9 mouse cellular contexts compared by ENCODE assay signal in genomic region chr7:18991660-18992293, GRCm38 (mm10). TPM values are rescaled to one million over a fixed set of nuclear protein-coding genes. Genes with fewer than 3 reads are reported as not detected.
DNase-seq lines count a peak whose midpoint lies in the region; ATAC-seq and TF ChIP-seq lines count a peak whose summit lies in the region.
"Had no signal": no experiment of that assay in that cellular context is flagged by ENCODE, and none has a peak within 500 bp of the region (broad histone marks: within the 10 kb centered on the region; RNA-seq: fewer than 3 reads in every experiment).

No protein-coding gene starts in this region.

- no peak for TF ChIP-seq CTCF in stomach, postnatal 0 days (IDR thresholded peaks at IDR 0.05; ENCODE audit: low read depth)

- ATAC-seq in kidney, embryonic 14.5 days (ENCODE audit: low FRiP score, low TSS enrichment): peak; percentile 1; the same call in 1 of the 2 replicates
- ATAC-seq in liver, embryonic 16.5 days (ENCODE audit: low read depth): no peak
- ATAC-seq in stomach, postnatal 0 days (ENCODE audit: low FRiP score, low TSS enrichment): no peak

- no peaks in the 10 kb centered on the region for H3K9me3 ChIP-seq in kidney, embryonic 14.5 days (ENCODE audit: control insufficient read depth, low read length)
- H3K9me3 ChIP-seq in ES-E14 (ENCODE audit: control insufficient read depth, insufficient read depth, low read depth, low read length): no peaks in the 10 kb centered on the region
- H3K9me3 ChIP-seq in liver, embryonic 16.5 days (replicated peaks; ENCODE audit: control insufficient read depth, low read length): no peaks in the 10 kb centered on the region
- no peaks in the 10 kb centered on the region for H3K9me3 ChIP-seq in stomach, postnatal 0 days (ENCODE audit: control insufficient read depth, low read length)

- peaks cover 9% of the 10 kb centered on the region; the same call in 1 of the 2 replicates for H3K4me1 ChIP-seq in kidney, embryonic 14.5 days (ENCODE audit: control insufficient read depth, insufficient read depth, low read length)
- peaks cover 0 to 3% of the 10 kb centered on the region in 2 experiments; a peak in 1 of 4 replicates for H3K4me1 ChIP-seq in ES-E14 (ENCODE audit: control insufficient read depth in 2 of 2, insufficient read depth in 2 of 2, low read length in 2 of 2, poor library complexity in 1 of 2)
- H3K4me1 ChIP-seq in liver, embryonic 16.5 days (ENCODE audit: control insufficient read depth, low read depth, low read length): peaks cover 15% of the 10 kb centered on the region
- H3K4me1 ChIP-seq in stomach, postnatal 0 days (replicated peaks; ENCODE audit: control insufficient read depth, insufficient read depth): peaks cover 4% of the 10 kb centered on the region

- peak overlapping the region; percentile 58 for H3K9ac ChIP-seq in kidney, embryonic 14.5 days (ENCODE audit: low read depth, low read length)
- H3K9ac ChIP-seq in ES-E14 (ENCODE audit: insufficient read depth, low read depth, low read length, poor library complexity, severe bottlenecking): peak overlapping the region; percentile 44
- H3K9ac ChIP-seq in liver, embryonic 16.5 days (ENCODE audit: low read depth, low read length): no peak overlapping the region
- H3K9ac ChIP-seq in stomach, postnatal 0 days (ENCODE audit: low read length): peak overlapping the region; percentile 57

- intact Hi-C loops in heart, postnatal 36 days (cut with DNase I): no loop called here

- H3K27me3 ChIP-seq in kidney, embryonic 14.5 days (ENCODE audit: control insufficient read depth, insufficient read depth, low read length): peaks cover 8% of the 10 kb centered on the region
- peaks cover 57% of the 10 kb centered on the region for H3K27me3 ChIP-seq in liver, embryonic 16.5 days (ENCODE audit: control insufficient read depth, insufficient read depth, low read depth, low read length)
- no peaks in the 10 kb centered on the region for H3K27me3 ChIP-seq in stomach, postnatal 0 days (ENCODE audit: control insufficient read depth, insufficient read depth, low read length)

- TF ChIP-seq EP300 in stomach, postnatal 0 days (optimal IDR thresholded peaks at IDR 0.05): no peak

- H3K4me3 ChIP-seq in kidney, embryonic 14.5 days (ENCODE audit: low read length): peak overlapping the region; percentile 52
- peak overlapping the region; percentile 59 to 70 for H3K4me3 ChIP-seq in ES-E14 (ENCODE audit: insufficient read depth in 1 of 2, low read depth in 1 of 2, low read length in 2 of 2, poor library complexity in 1 of 2, severe bottlenecking in 1 of 2)
- peak overlapping the region; percentile 57 for H3K4me3 ChIP-seq in liver, embryonic 16.5 days (ENCODE audit: low read depth, low read length)
- peak overlapping the region; percentile 46 for H3K4me3 ChIP-seq in stomach, postnatal 0 days (ENCODE audit: low read depth, low read length)

- H3K27ac ChIP-seq in kidney, embryonic 14.5 days (ENCODE audit: low read depth, low read length): no peak overlapping the region
- no peak overlapping the region for H3K27ac ChIP-seq in ES-E14 (ENCODE audit: insufficient read depth, low read depth, low read length, poor library complexity, severe bottlenecking)
- H3K27ac ChIP-seq in liver, embryonic 16.5 days (ENCODE audit: low read length): no peak overlapping the region
- H3K27ac ChIP-seq in stomach, postnatal 0 days (replicated peaks): no peak overlapping the region

- in situ Hi-C loops in ES-E14 (cut with MboI; ENCODE audit: low sequenced_read_pairs in 2 of 2, unreplicated experiment in 2 of 2): no loop called here

- H3K4me2 ChIP-seq in kidney, embryonic 14.5 days (replicated peaks; ENCODE audit: low read depth, low read length): peak overlapping the region; percentile 84
- H3K4me2 ChIP-seq in liver, embryonic 16.5 days (ENCODE audit: low read depth, low read length): peak overlapping the region; percentile 74
- H3K4me2 ChIP-seq in stomach, postnatal 0 days (replicated peaks; ENCODE audit: low read depth): peak overlapping the region; percentile 77

- WGBS in kidney, embryonic 14.5 days: 1% methylated on average over 58 of the region's 59 CpGs
- WGBS in liver, embryonic 16.5 days (ENCODE audit: insufficient replicate concordance): 1% methylated on average over 59 of the region's 59 CpGs
- under 1% methylated on average over 59 of the region's 59 CpGs for WGBS in stomach, postnatal 0 days

- no peak for DNase-seq in kidney, postnatal 25 days
- no peak for DNase-seq in ES-E14 (ENCODE audit: low read depth, low spot score)
- peak; percentile 50 to 52 for DNase-seq in cerebellum, postnatal 36 days
- DNase-seq in heart, postnatal 36 days: peak; percentile 34 to 42
- DNase-seq in stomach, postnatal 0 days (ENCODE audit: low spot score): no peak
- no peak for DNase-seq in adipocyte (ENCODE audit: low spot score)

- H3K36me3 ChIP-seq in kidney, embryonic 14.5 days (ENCODE audit: control insufficient read depth, insufficient read depth, low read length): 0 out of 2 replicates have a peak, but pooled peaks cover 4% of the 10 kb centered on the region
- H3K36me3 ChIP-seq in ES-E14 (ENCODE audit: control insufficient read depth, insufficient read depth, low read length, poor library complexity, severe bottlenecking): no peaks in the 10 kb centered on the region
- H3K36me3 ChIP-seq in liver, embryonic 16.5 days (ENCODE audit: control insufficient read depth, insufficient read depth): no peaks in the 10 kb centered on the region
- no peaks in the 10 kb centered on the region for H3K36me3 ChIP-seq in stomach, postnatal 0 days (ENCODE audit: control insufficient read depth, insufficient read depth, low read length)

TF ChIP-seq in ES-E14, 5 proteins besides CTCF, POLR2A, EP300 and RAD21:
- no peak for TF ChIP-seq CHD2 (IDR thresholded peaks at IDR 0.05; ENCODE audit: low read depth, low read length)
- TF ChIP-seq MAFK (IDR thresholded peaks at IDR 0.05; ENCODE audit: insufficient read depth, low read depth, low read length): no peak
- TF ChIP-seq HCFC1 (IDR thresholded peaks at IDR 0.05; ENCODE audit: borderline replicate concordance, insufficient read depth, low read length): no peak
- no peak for TF ChIP-seq ZC3H11A (IDR thresholded peaks at IDR 0.05; ENCODE audit: borderline replicate concordance, low read depth, low read length)
- no peak for TF ChIP-seq ZNF384 (IDR thresholded peaks at IDR 0.05; ENCODE audit: low read depth, low read length)

RNA-seq across cellular contexts. Expression of gene Mypop, which starts 0.7 kb away (rescaled TPM):
- polyA plus RNA-seq in kidney, embryonic 14.5 days (2014; fragmentation: Nextera tagmentation; extraction: Ambion mirVana): 3.9 and 4.9 TPM in 2 replicates
- total RNA-seq in ES-E14 (2012; rRNA removed): 3.1 and 3.7 TPM in 2 replicates
- total RNA-seq in heart, postnatal 36 days (2021): 1 to 10 TPM; 3.4 to 4.3 TPM
- polyA plus RNA-seq in liver, embryonic 16.5 days (2015; fragmentation: Nextera tagmentation; extraction: Ambion mirVana): 0.12 and 0.48 TPM in 2 replicates
- polyA plus RNA-seq in stomach, postnatal 0 days (2015; fragmentation: Nextera tagmentation; extraction: Ambion mirVana): 1.3 and 1.4 TPM in 2 replicates

RNA-seq across cellular contexts. Expression of gene Nanos2, which starts 4.6 kb away (rescaled TPM):
- not detected in 2 replicates for polyA plus RNA-seq in kidney, embryonic 14.5 days (2014; fragmentation: Nextera tagmentation; extraction: Ambion mirVana)
- total RNA-seq in ES-E14 (2012; rRNA removed): not detected in 2 replicates
- not detected for total RNA-seq in heart, postnatal 36 days (2021)
- not detected in 2 replicates for polyA plus RNA-seq in liver, embryonic 16.5 days (2015; fragmentation: Nextera tagmentation; extraction: Ambion mirVana)
- polyA plus RNA-seq in stomach, postnatal 0 days (2015; fragmentation: Nextera tagmentation; extraction: Ambion mirVana): not detected in 2 replicates
- total RNA-seq: common myeloid progenitor, adult 5-6 weeks had no signal

RNA-seq across cellular contexts. Expression of gene Irf2bp1, which starts 12.1 kb away (rescaled TPM):
- 28.6 and 30.3 TPM in 2 replicates for polyA plus RNA-seq in kidney, embryonic 14.5 days (2014; fragmentation: Nextera tagmentation; extraction: Ambion mirVana)
- total RNA-seq in ES-E14 (2012; rRNA removed): 15.9 and 16.3 TPM in 2 replicates
- total RNA-seq in heart, postnatal 36 days (2021): 10 to 100 TPM; 19.6 to 23.0 TPM
- 6.4 and 6.6 TPM in 2 replicates for polyA plus RNA-seq in liver, embryonic 16.5 days (2015; fragmentation: Nextera tagmentation; extraction: Ambion mirVana)
- 9.8 and 12.0 TPM in 2 replicates for polyA plus RNA-seq in stomach, postnatal 0 days (2015; fragmentation: Nextera tagmentation; extraction: Ambion mirVana)

RNA-seq across cellular contexts. Expression of gene Foxa3, which starts 31.6 kb away (rescaled TPM):
- polyA plus RNA-seq in kidney, embryonic 14.5 days (2014; fragmentation: Nextera tagmentation; extraction: Ambion mirVana): not detected in 2 replicates
- total RNA-seq in ES-E14 (2012; rRNA removed): 1.6 and 1.7 TPM in 2 replicates
- total RNA-seq in heart, postnatal 36 days (2021): not detected
- 60.8 and 63.7 TPM in 2 replicates for polyA plus RNA-seq in liver, embryonic 16.5 days (2015; fragmentation: Nextera tagmentation; extraction: Ambion mirVana)
- 39.2 and 46.0 TPM in 2 replicates for polyA plus RNA-seq in stomach, postnatal 0 days (2015; fragmentation: Nextera tagmentation; extraction: Ambion mirVana)

RNA-seq across cellular contexts. Expression of gene Sympk, which starts 32.4 kb away (rescaled TPM):
- 26.7 and 39.4 TPM in 2 replicates for polyA plus RNA-seq in kidney, embryonic 14.5 days (2014; fragmentation: Nextera tagmentation; extraction: Ambion mirVana)
- total RNA-seq in ES-E14 (2012; rRNA removed): 91.5 and 105 TPM in 2 replicates
- 10 to 100 TPM; 85.2 to 86.8 TPM for total RNA-seq in heart, postnatal 36 days (2021)
- polyA plus RNA-seq in liver, embryonic 16.5 days (2015; fragmentation: Nextera tagmentation; extraction: Ambion mirVana): 13.8 TPM in 2 replicates
- 9.1 and 9.6 TPM in 2 replicates for polyA plus RNA-seq in stomach, postnatal 0 days (2015; fragmentation: Nextera tagmentation; extraction: Ambion mirVana)

Comparison
In these comparisons a context has a peak if more than half of its experiments do, and no peak if none do; other contexts are left out.
1. DNase-seq: peak in cerebellum, postnatal 36 days (2 of 2) and heart, postnatal 36 days (2 of 2); none in kidney, postnatal 25 days (0 of 2), ES-E14 (single experiment), stomach, postnatal 0 days (single experiment) and adipocyte (single experiment).
2. Peak in every context shown above with its lines, with median percentiles within 50 percentile points of each other: H3K4me2 ChIP-seq and H3K4me3 ChIP-seq.